Mouse (Mus musculus) MEL (cell line): ENCODE results near the gene Rbm15b. TPM values are rescaled to one million over a fixed set of nuclear protein-coding genes. Genes with fewer than 3 reads are reported as not detected.

Experiments
- polyA plus RNA-seq, 2 experiments: library from polyadenylated mRNA; stranded (reverse) in 1 of 2; unstranded in 1 of 2; fragments of >175 nt in 1 of 2; fragments of >200 nt in 1 of 2; gene quantifications; 2 replicates each; pipeline versions ENCODE4 v1.2.1 to v1.2.4; 2012; ENCODE audit warnings: low replicate concordance in 2 of 2, low read depth in 1 of 2; ENCODE audit not compliant: insufficient read length in 2 of 2, insufficient read depth in 1 of 2, missing spikeins in 1 of 2
- total RNA-seq: library from RNA; depleted of rRNA; stranded (reverse); fragments of 300-350 nt; gene quantifications from 2 replicates; pipeline ENCODE4 v1.2.3, GENCODE M21; 2012; rRNA removed

Rbm15b gene
- total and polyA plus RNA-seq, 3 experiments = 29.7 to 42.2 TPM; not detected in 1

Other genes with a start within 250 kb of the Rbm15b start
- gene Grm2, start 231.3 kb downstream of the Rbm15b start, total RNA-seq = not detected in 2 replicates
- gene Grm2, start 231.3 kb downstream of the Rbm15b start, polyA plus RNA-seq = not detected
- 46.3 and 47.1 TPM in 2 replicates for gene Tex264, start 201.5 kb downstream of the Rbm15b start, total RNA-seq
- 10 to 100 TPM in 1 of 2 experiments, not detected in 1; 87.6 TPM for gene Tex264, start 201.5 kb downstream of the Rbm15b start, polyA plus RNA-seq
- 11.9 and 13.3 TPM in 2 replicates for gene Rad54l2, start 98.2 kb downstream of the Rbm15b start, total RNA-seq
- 10 to 100 TPM; 15.5 to 27.2 TPM for gene Rad54l2, start 98.2 kb downstream of the Rbm15b start, polyA plus RNA-seq
- 56.3 and 57.3 TPM in 2 replicates for gene Dcaf1, start 65.6 kb downstream of the Rbm15b start, total RNA-seq
- gene Dcaf1, start 65.6 kb downstream of the Rbm15b start, polyA plus RNA-seq = 100 to 1,000 TPM in 1 of 2 experiments, 10 to 100 TPM in 1; 58.7 to 131 TPM
- gene Manf, start 4.6 kb upstream of the Rbm15b start, total RNA-seq = 209 and 316 TPM in 2 replicates
- 100 to 1,000 TPM in 1 of 2 experiments, not detected in 1; 289 TPM for gene Manf, start 4.6 kb upstream of the Rbm15b start, polyA plus RNA-seq